Mouse (Mus musculus) erythroblast, embryonic 14.5 days (primary cell): ENCODE results near the gene Ube2g1. TPM values are rescaled to one million over a fixed set of nuclear protein-coding genes. Genes with fewer than 3 reads are reported as not detected.

Source experiments
- H3K27me3 ChIP-seq: 2 replicates; pipeline ENCODE4 v1.6.1; 2012; ENCODE audit warnings: inconsistent platforms; ENCODE audit not compliant: control insufficient read depth
- H3K36me3 ChIP-seq: 2 replicates; pipeline ENCODE4 v1.6.1; 2012; ENCODE audit warnings: mild to moderate bottlenecking, inconsistent platforms; ENCODE audit not compliant: control insufficient read depth
- H3K4me1 ChIP-seq: 2 replicates; pipeline ENCODE4 v1.6.1; 2012; ENCODE audit warnings: inconsistent platforms; ENCODE audit not compliant: control insufficient read depth
- H3K4me3 ChIP-seq: replicated peaks from 2 replicates; pipeline ENCODE3; 2012; ENCODE audit warnings: moderate library complexity, mild to moderate bottlenecking, inconsistent platforms
- H3K9me3 ChIP-seq: 2 replicates; pipeline ENCODE4 v1.6.1; 2012; ENCODE audit warnings: low read length, inconsistent platforms, mixed read lengths; ENCODE audit not compliant: control insufficient read depth
- GATA1 ChIP-seq: IDR thresholded peaks from 2 replicates; pipeline ENCODE4 v1.6.1; 2012; ENCODE audit warnings: low read length, inconsistent platforms, mixed read lengths
- TAL1 ChIP-seq: IDR thresholded peaks from 3 replicates; pipeline ENCODE4 v1.6.1; 2012; ENCODE audit warnings: low read length, inconsistent platforms, mixed read lengths
- polyA plus RNA-seq: library from polyadenylated mRNA; stranded (reverse); fragments of >175 nt; gene quantifications from 2 replicates; pipeline ENCODE4 v1.2.3, GENCODE M21; 2012

The Ube2g1 gene
- polyA plus RNA-seq, 1 experiment = 1.4 TPM

DNA sequence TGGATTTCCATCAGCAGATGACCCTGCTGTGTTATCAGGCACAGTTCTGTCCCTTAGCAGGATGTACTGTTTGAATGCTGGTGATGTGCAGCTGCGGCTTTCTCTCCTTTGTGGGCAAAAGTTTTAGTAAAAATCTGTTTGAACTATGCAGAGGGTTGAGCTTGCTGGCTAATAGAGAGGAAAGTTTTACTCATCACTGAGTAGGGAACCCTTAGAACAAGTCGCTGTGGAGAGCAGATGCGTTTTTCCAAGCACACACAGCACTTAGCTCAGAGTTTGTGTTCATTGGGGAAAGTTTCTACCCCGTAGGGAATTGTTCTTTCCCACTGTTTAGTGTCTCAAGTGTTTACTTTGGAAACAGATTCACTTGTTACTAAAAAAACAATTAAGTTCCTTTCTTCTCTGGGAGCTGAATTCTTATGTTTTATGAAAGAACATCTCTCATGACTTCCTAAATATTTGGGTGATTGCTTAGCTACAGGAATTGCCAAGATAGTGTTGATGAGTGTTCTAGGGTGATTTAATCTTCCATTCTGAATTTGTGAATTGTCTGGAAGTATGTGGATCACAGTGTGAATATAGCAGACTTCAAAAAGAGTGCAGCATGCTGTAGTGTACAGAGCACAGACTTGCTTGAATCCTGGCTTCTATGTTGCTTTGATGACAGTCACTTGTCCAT lies 127.9 kb downstream of the Ube2g1 start:
- Histone ChIP-seq H3K4me1 (no peaks in the 10 kb centered on the region), H3K27me3 (no peaks in the 10 kb centered on the region), H3K4me3 (no peak overlapping the region), H3K36me3 (peaks cover 93% of the 10 kb centered on the region), H3K9me3 (no peaks in the 10 kb centered on the region)
- TF ChIP-seq GATA1 (no peak), TAL1 (no peak)

DNA sequence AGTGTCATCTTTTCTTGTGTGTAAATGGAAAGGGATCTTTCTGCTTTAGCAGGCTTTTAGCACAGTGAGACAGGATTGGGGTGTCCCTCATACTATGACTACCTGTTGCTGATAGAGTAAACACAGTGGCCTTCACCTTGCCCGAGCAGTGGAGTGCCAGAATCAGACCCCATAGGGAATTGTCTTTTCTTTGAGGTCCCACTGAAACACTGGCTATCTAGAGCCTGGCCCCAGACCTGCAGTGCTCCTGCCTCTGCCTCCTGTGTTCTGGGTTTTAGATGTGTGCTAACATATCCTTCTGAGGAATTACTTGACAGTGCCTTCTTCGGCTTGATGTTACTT lies 128.4 kb downstream of the Ube2g1 start:
- H3K9me3 ChIP-seq = no peaks in the 10 kb centered on the region
- H3K36me3 ChIP-seq = peaks cover 93% of the 10 kb centered on the region
- no peak overlapping the region for H3K4me3 ChIP-seq
- no peaks in the 10 kb centered on the region for H3K27me3 ChIP-seq
- H3K4me1 ChIP-seq = no peaks in the 10 kb centered on the region
- TF ChIP-seq GATA1 (no peak), TAL1 (no peak)

Other genes with a start within 250 kb of the Ube2g1 start
- gene Tekt1, start 244.8 kb upstream of the Ube2g1 start, polyA plus RNA-seq = not detected in 2 replicates
- 0.01 TPM in 1 of 2 replicates, not detected in the other for gene Smtnl2, start 195.6 kb upstream of the Ube2g1 start, polyA plus RNA-seq
- gene Ggt6, start 171.8 kb upstream of the Ube2g1 start, polyA plus RNA-seq = not detected in 2 replicates
- gene Mybbp1a, start 165.9 kb upstream of the Ube2g1 start, polyA plus RNA-seq = 4.1 TPM in 2 replicates
- gene Spns2, start 117.4 kb upstream of the Ube2g1 start, polyA plus RNA-seq = 0.10 and 0.16 TPM in 2 replicates
- 0.07 and 0.14 TPM in 2 replicates for gene Spns3, start 56.8 kb upstream of the Ube2g1 start, polyA plus RNA-seq
- 0.30 and 0.51 TPM in 2 replicates for gene Ankfy1, start 82.7 kb downstream of the Ube2g1 start, polyA plus RNA-seq
- gene Cyb5d2, start 188.9 kb downstream of the Ube2g1 start, polyA plus RNA-seq = 0.08 and 0.11 TPM in 2 replicates
- gene Zzef1, start 188.9 kb downstream of the Ube2g1 start, polyA plus RNA-seq = 0.47 and 0.55 TPM in 2 replicates